Mouse (Mus musculus): ENCODE results near the gene Ccdc8. TPM values are rescaled to one million over a fixed set of nuclear protein-coding genes. Genes with fewer than 3 reads are reported as not detected.
"Not testable (repeated sequence)": the region's sequence is repeated elsewhere in the genome, so short reads cannot be mapped to it uniquely, and the experiment has no call there.

The Ccdc8 gene
- total RNA-seq (2021) = 1 to 10 TPM; 1.7 to 2.6 TPM
- long read RNA-seq, experiment 1 = 0 reads
- long read RNA-seq, experiment 2, full-length matches to known transcripts = 1 of 1 reads
- long read RNA-seq, experiment 2, partial matches to known transcripts = 0 of 1 reads
- long read RNA-seq, experiment 2, other reads (novel, unspliced or antisense) = 0 of 1 reads

DNA sequence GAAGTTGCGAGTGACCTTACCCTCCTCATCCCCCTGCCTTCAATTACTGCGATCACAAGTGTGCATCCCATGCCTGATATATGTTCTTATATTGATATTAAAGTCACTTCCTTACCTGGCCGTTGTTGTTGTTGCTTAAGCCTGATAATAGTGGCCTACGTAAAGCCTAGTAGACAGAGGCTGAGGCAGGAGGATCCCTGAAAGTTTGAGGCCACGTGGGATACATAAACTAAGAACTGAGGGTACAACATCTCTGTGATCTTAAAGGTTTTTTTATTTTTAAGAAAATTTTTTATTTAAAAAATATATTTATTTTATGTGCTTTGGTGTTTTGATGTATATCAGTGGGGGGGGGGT lies at the start of gene Ccdc8:
Gene Ccdc8, plus strand, starts transcription at position 258 of the 357 bp plus-strand sequence.
- no peak for DNase-seq

DNA sequence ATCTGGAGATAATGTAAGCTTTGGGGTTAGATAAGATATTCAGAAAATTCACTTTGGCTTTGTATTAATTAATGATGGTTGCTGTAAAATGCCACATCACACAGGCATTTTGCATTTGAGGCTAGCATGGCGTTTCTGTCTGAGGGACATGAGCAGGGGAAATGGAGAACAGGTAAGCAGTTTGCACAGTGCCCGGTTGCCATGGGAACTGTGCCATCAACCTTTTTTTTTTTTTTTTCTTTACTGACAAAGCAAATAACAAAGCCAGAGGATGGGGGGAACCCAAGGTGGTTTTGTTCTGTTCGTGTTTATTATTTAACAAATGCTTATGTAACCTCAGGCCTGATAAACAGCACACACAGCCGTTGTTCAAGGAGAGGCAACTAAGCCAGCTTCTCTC lies 49.6 kb upstream of the Ccdc8 start:
- no peak for DNase-seq

DNA sequence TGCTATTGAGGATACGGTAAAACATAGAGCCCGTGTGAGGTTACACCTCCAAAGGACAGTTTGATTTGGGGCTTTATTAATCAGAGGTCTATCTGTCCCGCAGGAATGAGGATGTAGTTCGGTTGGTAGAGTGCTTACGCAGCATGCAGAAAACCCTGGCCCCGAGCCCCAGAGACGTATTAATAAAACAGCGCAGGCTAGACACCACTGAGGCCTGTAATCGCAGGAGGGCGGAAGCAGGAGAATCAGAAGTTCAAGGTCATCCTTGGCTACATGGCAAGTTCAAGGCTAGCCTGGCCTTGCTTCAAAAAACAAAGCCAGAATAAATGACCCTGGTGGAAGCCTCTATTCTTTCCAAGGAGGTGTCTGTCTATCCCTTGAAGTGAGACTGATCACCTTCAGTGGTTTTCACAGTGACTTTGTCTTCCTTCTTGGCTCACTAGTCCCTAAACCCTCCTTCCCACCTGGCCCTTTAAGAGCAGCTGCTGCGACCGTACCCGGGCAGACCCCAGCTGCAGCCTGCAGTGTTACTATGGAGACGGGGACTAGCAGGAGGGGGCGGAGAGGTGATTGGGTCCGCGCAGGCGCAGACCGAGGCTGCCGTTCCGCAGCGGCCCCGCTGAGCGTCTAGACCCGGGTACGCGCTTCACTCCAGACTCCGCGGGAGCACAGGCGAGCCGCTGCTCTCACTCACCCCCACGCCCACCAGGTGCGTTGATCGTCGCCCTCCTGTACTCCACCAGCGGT lies 48.3 kb upstream of the Ccdc8 start, which contains the start of gene Pnmal2:
Gene Pnmal2, plus strand, starts transcription at position 622 of the 747 bp plus-strand sequence.
- peak; percentile 82 for DNase-seq

DNA sequence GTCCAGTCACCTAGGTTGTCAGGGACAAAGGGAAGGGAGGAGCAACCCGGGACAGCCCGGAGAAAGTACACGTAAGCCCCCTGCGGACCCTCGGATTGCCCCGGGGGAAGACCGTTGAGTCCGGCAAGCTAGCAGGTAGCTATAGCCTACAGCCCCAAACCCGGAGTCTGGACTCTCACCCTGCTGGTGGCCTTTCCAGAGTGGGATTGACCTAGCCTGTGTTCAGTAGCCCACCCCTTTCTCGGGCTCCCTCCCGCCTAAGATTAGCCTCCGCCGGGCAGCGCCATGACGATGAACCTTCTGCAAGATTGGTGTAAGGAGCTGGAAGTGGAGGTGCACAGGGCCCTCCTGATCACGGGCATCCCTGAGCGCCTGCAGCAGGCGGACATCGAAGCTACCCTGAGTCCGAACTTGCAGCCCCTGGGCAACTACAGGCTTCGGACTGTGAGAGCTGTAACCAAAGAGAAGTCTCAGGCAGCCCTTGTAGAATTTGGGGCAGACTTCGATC lies 47.6 kb upstream of the Ccdc8 start:
- DNase-seq = no peak

DNA sequence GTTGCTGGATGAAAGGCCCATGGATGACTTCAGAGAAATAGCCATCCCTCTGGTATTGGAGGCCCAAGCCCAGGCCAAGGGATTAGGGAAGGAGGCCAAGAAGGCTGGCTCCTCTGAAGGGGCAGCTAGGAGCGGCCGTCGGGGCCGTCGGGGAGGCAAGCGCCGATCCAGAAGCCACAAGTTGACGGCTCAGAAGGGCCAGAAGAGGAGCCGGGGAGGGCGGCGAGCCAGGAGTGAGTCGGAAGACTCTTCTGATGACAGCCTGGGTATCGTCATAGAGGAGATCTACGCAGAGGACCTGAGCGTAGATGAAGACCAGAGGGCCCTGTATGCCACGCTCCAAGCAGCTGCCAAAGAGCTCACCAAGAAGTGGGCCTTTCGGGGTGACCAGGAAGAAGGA lies 47.1 kb upstream of the Ccdc8 start:
- no peak for DNase-seq

DNA sequence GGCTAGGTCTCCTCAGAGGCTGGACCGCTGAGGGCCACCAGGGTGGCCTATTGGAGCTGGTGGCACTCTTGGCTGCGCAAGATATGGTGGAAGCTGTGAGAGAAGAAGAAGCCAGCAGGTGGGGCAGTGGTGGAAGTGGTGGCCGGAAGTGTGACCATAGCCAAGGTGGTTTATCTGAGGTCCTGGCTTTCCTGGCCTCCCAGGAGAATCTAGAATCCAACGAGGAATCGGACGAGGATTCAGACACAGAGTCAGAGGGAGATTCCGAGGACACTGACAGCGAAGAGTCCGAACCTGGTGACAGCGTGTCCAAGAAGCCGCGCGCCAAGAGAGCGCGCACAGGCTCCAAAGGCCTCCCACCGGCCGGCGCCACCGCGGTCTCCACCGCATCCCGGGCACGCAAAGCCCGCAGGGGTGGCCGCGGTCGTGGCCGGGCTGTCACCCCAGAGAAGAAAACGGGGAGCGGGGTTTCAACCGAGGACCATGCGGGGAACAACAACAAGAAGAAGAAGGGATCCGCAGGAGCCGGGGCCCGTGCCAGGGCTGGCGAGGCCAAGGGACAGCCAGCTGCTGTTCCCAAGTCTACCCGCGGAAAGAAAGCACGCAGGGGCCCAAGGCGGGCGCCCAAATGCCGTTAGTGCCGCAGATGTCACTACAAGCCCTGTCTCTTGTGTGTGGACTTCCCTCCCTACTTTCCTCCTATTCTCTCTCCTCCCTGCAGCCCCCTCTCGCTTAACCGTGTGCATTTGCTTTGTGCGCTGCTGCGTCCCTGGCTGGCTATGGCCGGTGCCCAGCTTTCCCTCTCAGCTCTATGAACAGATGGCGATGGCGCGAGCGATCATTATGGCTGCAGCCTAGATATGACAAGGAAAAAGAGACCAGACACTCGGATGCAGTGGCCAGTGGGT lies 45.8 kb upstream of the Ccdc8 start:
- no peak for DNase-seq

DNA sequence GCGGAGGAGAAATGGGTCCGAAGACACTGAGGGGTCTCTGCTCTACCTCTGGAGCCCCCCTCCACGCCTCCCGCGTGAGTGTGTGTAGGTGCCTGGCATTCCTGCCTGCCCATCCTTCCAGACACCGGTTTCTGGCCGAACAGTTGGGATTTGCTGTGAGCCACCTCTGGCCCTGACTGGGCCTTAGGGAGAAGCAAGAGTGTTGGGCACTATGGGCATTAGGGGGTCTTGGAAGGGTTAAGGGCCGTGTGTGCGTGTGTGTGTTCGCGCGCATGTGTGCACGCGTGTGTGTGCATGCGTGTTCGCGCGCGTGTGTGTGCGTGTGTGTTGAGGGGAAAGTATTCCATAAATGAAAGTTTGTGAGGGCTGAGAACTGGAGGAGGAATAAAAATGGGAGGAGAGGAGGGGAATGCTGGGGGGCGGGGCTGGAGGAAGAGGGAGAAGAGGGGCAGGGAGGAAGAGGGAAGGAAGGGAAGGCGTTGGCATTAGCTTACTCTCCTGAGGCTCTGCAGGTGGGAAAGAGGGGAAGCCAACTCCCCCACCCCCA lies 45.1 kb upstream of the Ccdc8 start:
- DNase-seq = no peak

DNA sequence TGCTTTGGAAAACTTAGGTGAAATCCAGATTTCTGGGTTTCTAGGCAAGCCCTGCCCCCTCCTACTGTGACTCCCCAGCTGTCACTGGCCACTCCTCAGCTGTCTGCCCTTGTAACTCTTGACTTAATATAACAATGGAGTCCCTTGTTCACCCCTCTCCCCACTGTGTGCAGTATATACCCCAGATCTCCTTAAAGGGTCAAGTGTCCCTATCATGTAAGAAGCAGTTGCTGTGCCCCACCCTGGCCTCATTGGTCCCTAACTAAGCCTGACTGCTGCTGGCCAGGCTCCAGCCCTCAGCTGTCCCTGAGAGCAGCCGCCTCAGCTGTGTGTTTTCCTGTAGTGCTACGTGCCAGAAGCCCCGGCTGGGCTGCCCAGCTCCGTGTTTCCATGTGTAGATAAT lies 44.5 kb upstream of the Ccdc8 start:
- DNase-seq = peak; percentile 52

DNA sequence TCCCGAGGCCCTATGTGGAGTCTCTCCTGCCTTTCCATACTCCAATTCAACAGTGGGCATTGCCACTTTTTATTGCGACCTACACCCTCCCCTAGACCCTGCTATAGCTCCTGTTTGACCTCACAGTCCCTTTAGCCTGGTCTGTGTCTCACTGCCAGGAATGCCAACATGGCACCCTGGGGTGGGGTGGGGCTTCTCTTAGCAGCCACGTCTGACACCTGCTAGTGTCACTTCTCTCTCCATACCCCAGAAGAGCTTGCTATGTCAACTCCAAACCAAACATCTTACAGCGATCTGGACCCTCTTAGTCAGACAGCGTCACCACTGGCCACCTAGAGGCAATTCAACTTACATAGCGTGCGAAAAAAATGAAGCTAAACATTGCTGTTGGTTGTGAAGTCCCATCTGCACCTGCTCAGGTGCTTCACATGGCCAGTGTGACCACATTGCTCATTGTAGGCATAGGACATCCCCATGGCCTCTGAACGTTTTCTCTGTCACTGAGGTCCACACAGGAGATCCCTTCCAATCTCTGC lies 43.5 kb upstream of the Ccdc8 start:
- no peak for DNase-seq

DNA sequence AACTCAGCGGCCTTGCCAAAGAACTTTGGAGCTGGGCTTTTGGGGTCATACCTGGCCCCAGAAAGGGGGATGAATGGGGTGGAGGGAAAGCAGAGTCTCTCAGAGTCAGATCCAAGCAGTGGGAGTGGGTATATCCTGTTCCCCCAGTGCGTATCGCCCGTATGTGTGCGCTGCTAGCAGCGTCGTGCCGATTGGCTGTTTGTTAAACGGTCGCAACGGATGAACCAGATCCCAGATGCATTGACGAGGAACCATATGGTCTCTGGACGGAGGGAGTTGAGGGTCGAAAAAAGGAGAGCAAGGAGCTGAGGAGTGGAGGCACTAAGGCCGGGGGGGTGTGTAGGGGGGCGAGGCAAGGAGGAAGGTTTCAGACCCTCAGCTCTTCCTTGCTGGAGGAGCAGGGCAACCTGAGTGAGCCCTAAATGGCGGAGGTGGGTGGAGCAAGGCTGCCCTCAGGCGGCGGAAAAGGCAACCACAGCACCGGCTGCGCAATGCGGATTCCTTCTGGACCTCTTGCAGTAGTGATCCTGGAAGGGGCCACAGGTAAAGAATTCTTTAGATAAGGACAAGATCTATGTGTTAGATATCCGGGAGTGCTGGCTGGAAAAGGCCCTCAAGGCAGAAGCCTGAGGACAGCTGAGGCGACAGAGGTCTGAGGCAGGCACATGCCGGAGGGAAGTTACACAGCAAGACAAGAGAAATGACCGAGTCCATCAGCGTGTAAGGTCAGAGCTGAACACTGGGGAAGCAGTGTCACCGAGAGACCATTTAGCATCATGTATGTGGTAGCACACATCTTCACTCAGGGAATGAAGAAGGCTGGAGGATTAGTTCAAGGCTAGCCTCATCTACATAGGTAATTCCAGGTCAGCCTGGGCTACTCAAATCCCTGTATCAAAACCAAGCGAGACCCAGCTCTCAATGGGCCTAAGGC lies 42.3 kb upstream of the Ccdc8 start:
- DNase-seq = peak; percentile 50

DNA sequence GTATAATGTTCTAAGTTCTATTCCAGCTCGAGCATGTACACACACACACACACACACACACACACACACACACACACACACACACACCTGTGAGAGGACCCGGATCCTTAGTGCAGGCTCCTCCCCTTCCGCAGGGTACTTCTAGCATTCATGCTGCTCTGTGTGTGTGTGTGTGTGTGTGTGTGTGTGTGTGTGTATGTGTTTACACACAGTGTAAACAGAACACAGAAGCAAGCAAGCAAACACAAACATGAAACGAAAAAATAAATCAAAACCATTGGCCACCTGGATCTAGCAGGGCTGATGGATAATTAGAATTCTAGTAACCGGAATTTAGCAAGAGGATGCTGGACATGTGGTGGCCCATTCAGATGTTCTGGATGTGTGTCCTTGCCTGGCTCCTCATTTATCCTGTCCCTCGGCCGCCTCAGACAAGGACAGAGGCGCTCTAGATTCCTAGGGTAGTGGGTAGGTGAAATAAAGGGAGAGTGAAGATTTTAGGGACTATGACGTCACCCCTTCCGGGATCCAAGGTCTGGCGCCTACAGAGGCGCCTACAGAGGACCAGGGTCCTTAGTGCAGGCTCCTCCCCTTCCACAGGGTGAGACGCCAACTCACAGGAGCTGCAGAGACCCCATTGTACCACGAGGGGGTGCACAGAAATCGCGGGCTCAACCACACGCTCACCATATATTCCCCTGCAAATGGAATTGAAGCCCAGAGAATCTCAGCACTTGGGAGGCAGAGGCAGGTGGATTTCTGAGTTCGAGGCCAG lies 41.5 kb upstream of the Ccdc8 start:
- peak; percentile 72 for DNase-seq

DNA sequence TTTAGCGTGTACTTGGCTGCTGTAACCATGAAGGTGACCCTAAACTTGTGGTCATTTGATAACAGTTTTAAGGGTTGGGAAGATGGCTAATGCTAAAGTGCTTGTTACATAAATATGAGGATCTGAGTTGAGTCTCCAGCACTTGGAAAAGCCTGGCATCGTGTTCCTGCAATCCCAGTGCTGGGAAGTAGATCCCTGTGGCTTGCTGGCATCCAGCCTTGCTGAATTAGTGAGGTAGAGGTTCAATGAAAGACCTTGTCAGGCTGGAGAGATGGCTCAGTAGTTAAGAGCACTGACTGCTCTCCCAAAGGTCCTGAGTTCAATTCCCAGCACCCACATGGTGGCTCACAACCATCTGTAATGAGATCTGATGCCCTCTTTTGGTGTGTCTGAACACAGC lies 38.7 kb upstream of the Ccdc8 start:
- not testable (repeated sequence) for DNase-seq

DNA sequence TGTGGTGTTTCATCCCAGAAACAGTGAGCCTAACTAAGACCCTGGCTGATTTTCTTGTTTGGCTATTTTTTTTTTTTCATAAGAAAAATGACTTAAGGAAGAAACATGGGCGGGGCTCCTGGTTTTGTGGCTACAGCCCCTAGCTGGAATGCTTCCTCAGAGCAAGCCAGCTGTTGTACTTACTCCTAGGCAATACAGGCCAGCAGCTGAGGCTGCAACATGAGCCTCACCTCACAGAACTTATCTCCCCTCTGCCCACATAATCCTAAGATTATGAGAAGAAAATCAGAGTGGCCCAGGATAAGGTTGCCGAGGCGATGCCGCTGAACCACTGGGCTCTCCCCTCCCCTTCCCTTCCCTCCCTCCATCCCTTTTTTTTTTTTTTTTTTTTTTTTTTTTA lies 36.8 kb upstream of the Ccdc8 start:
- no peak for DNase-seq

DNA sequence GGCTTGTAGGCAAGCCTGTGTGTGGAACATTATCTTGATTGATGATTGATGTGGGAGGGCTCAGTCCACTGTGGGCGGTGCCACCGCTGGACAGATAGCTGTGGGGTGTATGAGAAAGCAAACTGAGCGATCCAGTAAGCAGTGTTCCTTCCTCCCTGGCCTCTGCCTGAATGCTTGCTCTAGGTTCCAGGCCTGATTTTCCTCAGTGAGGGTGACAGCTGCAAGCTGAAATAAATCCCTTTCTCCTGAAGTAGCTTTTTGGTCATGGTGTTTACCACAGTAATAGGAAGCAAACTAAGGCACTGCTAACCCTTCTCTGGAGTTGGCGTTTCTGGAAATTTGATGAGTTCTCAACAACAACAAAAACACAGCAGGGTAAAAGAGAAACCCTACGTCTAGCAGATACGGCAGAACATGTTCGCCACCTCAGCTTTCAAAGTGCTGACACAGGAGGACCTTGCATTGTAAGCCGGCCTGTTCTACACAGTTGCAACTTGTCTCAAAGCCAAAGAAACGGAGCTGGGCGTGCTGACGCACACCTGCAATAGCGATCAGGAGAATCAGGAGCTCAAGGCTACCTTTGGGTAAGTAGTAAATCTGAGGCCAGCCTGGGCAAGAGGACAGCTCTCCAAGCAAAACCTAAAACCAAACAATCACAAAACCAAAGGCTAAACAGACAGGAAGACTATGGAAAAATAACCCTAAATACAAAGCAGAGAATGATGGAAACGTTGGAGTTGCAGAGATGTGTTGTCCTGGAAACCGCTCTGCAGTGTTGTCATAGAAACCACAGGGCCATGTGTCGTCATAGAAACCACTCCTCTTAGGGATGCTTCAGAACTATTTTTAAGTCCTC lies 35.9 kb upstream of the Ccdc8 start:
- DNase-seq = no peak

DNA sequence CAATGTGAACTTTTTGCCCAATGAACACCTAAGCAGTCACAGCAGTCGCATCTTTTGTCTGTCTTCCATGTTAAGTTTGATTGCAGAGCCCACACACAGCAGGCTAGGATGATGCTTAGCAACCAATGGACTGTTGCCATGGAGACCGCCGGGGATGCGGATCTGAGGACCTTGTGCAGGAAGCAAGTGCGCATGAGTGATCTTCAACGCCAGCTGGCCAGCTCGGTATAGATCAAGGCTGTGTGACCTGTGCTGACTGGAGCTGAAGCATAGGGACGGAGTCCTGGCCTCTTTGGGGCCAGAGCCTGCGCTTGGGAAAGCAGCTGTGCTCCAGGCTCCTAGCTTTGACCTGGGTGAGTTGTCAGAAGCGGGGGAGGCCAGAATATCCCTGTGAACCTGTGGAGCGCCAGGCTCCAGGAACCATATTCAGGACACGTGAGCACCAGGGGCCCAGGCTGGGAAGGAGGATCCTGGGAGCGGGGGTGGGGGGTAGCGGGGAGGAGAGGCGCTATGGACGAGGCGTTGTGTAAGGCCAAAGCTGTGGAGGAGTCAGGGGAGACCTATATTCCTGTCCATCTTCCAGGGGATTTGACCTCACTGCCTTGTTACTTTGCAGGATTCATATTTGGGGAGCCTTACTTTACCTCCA lies 32.8 kb upstream of the Ccdc8 start, which contains the start of gene Pnmal1:
Gene Pnmal1, plus strand, starts transcription at position 141 of the 649 bp plus-strand sequence.
- no peak for DNase-seq

DNA sequence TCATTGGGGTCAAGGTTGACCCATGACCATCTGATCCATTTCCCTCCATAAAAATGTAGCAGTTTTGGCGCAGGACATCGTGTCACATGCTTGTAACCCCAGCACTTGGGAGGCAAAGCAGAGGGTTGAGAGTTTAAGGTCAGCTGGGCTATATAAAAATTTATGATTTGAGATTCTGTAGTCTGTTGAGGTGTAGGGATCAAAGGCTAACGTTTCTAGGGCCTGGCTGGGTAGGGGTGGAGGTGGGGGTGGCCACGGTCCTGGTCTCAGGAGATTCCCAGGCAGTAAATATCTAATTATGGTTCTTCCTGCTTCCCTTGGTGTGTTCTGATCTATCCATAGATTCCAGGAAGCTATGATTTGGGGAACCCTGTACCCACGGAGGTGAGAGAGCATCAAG lies 30.8 kb upstream of the Ccdc8 start:
- DNase-seq = no peak

DNA sequence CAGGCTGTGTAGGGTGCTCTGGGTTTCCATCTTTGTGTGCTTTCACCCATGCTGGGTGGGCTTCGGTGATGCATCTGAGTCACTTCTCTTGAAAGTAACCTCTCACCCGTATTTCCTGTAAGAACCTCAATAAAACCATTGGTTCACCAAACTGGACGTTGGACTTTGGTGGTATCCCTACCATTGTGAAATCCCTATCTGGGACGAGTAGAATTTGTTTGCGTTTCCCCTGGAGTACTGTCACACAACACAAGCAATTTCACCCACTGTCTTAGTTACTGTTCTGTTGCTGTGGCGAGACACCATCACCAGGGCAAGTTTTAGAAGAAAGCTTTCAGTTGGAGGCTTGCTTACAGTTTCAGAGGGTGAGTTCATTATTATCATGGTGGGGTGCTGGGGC lies 24.1 kb upstream of the Ccdc8 start:
- DNase-seq = no peak

DNA sequence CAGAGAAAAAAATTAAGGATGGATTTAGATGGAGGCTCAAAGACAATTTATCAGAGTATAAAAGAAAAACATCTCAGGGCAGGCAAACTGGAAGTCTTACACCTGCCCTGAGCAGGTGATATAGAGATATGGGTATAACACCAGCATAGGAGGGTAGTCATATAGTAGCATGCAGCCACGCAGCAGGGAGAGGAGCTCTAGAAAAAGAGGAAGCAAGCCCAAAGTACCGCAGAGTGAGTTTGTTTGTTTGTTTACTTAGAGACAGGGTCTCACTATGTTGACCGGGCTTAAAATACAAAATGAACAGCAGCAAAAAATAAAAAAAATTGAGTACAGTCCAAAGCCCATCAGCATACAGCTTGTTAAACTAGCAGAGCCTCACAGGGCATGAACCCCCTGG lies 21.3 kb upstream of the Ccdc8 start:
- DNase-seq = no peak

DNA sequence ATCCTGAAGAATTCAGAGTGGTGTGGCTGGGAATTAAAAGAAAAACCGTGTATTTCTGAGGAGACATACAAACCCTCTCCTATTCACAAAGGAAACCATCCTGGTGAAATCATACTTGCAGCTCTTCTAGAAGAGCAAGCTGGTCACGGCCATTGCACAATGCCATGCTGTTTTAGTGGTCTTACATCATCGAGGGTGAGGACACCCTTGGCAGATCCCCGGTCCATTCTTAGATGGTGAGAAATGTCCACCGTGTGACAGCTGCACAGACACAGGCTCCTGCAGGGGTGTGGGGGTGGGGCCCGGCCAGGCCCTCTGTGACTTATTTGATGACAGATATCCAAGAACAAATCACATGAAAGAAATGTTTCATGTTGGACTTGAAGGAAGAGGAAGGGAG lies 18.5 kb upstream of the Ccdc8 start:
- DNase-seq = peak; percentile 72
